Mouse (Mus musculus) urinary bladder, postnatal 25 days (tissue): ENCODE measurements around the gene Arsg.
A peak's percentile ranks its signal among the peaks of the same experiment; 100 is the strongest.

Source experiments
- DNase-seq: peaks from one replicate; pipeline ENCODE4 v3.0.0; 2022; ENCODE audit warnings: low spot score

Arsg gene

DNA sequence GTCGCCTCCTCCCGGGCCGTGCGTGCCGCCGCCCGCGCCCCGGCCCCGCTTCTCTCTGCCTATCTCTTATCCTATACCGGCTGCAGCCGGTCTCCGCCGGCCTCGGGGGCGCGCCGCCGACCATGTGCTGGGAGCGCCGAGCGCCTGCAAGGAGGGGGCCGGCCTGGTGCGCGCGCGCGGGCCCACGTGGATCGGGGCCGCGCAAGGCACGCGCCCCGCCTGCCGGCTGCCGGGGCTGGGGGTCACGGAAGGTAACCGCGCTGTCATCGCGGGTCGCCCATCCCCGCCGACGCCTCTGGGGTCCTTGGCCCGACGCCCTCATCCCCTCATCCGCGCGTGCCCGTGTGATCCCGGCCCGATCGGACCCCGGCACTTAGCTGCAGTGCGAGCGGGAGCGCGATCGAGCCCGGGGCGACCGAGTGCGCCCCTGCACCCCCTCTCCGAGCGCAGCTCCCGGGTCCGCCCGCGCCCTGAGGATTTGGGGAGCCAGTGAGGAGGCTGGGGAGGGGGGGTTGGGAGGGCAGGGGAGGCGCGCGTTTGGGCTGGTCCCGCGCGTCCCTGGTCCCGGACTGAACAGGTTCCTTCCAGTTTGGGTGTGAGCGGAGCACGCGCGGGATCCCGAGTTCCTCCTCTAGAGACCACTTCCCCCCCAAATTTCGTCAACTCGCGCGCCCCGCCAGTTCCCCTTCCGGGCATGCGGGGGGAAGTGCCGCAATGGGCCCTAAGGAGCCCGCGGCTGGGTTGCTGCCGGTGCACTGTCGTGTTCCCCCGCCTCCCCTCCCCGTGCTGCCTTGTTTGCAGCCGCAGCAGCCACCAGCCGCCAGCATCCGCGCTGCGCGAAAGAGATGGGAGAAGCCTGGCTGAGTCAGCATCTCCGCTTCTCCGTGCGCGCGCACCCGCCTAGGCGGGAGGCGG lies at the start of gene Arsg, which contains the start of gene Slc16a6:
Gene Arsg (plus strand): TSS at position 204 of the 915 bp plus-strand sequence.
Gene Slc16a6 (minus strand): TSS at position 428 of the 915 bp plus-strand sequence.
- DNase-seq, result peak; percentile 65

DNA sequence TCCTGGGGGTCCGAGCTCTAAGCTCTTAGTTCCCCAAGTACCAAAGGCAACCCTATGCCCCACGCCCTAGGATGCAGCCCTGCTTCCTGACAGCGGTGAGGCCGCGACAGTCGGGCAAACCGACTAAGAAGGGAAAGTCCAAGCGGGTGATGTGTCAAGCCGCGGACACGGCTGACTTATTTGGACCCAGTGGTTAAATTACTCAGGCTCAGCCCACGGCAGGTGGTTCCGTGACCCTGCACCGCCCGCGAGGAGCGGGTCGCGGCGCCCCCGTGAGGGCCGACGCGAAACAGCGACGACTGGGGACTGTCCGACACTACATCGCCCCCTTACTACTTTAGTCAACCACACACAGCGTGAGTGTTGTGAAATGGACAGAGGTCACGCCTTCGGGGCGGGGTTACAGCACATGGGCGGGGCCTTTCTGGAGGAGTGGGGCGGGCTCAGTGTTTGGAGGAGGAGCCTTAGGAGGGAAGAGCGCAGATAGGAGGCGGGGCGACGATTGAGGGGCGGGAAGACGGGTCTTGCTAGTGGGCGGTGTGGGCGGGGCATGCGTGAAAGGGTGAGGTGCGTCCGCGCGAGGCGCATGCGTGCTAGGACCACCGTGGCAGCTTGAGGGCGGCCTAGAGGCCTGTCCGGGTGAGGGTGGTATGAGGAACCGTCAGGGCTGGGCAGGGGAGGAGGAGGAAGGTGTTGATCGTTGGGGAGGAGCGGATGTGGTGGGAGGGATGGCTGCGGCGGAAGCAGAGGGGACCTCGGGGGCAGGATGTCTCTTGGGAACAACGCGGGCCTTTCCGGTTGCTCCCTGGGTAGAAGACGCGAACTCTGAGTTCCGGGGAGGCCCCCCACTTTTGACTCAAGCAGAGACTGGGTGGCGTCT lies 47.5 kb upstream of the Arsg start, which contains the start of gene Amz2:
Gene Amz2 (plus strand): TSS at position 555 of the 880 bp plus-strand sequence.
- peak; percentile 98 for DNase-seq

GRCm38 (mm10) chr11:109426272-109426586 lies 46.9 kb upstream of the Arsg start:
- no peak for DNase-seq

DNA sequence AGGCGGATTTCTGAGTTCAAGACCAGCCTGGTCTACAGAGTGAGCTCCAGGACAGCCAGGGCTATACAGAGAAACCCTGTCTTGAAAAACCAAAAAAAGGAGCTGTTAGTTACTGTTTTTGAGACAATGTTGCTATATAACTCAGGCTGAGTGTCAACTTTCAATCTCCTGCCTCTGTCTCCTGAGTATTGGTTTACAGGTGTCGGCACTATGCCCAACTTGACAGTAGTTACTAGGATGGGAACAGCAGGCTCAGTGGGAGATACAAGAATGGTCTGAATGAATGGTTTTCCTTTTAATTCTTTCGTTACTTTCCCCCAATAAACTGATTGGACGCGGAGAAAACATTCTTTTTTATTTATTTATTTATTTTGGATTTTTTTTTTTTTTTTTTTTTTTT lies 45.8 kb upstream of the Arsg start:
- DNase-seq, result no peak

GRCm38 (mm10) chr11:109434233-109434798 lies 38.9 kb upstream of the Arsg start:
- DNase-seq, result no peak

DNA sequence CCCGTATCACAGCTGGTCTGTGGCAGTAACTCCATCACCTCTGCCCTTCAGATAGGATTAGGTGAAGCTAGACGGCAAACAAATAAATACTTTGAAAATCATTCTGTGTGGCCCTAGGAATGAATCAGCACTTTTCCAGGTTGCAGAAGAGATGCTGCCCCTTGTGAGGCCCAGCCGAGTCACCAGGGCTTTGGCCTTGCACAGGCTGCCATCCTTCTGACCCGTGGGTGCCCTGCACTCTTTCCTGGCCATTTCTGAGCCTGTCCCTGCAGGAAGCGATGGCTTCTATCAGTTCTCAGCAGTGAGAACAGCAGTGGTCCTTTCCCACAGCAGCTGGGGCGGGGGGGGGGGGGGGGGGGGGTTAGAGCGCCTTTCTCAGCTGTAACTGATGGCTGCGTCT lies 36.3 kb upstream of the Arsg start:
- DNase-seq, result no peak

DNA sequence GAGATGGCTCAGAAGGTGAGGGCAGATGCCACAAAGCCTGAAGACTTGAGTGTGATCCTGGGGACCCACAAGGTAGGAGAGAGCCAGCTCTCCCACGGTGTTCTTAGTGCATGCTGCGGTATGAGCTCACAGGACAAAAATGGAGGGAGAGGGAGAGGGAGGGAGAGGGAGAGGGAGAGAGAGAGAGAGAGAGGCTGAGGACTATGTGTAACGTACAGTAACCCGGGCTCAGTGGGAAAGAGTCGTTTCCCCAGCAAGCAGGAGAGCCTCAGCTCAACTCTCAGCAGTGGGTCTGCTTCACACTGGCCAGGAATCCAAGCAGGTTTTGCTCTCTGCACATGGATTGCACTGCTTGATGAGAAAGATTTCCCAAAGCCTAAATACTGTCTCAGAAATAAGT lies 34.0 kb upstream of the Arsg start:
- no peak for DNase-seq

- peak; percentile 66 for DNase-seq
These were observed 33.3 kb upstream of the Arsg start for GRCm38 (mm10) chr11:109439829-109440340.

- no peak for DNase-seq
These were observed 32.5 kb upstream of the Arsg start for GRCm38 (mm10) chr11:109440641-109441040.

- DNase-seq, result no peak
These were observed 32.1 kb upstream of the Arsg start for GRCm38 (mm10) chr11:109441119-109441518.

- DNase-seq, result no peak
These were observed 30.9 kb upstream of the Arsg start for GRCm38 (mm10) chr11:109442166-109442730.

DNA sequence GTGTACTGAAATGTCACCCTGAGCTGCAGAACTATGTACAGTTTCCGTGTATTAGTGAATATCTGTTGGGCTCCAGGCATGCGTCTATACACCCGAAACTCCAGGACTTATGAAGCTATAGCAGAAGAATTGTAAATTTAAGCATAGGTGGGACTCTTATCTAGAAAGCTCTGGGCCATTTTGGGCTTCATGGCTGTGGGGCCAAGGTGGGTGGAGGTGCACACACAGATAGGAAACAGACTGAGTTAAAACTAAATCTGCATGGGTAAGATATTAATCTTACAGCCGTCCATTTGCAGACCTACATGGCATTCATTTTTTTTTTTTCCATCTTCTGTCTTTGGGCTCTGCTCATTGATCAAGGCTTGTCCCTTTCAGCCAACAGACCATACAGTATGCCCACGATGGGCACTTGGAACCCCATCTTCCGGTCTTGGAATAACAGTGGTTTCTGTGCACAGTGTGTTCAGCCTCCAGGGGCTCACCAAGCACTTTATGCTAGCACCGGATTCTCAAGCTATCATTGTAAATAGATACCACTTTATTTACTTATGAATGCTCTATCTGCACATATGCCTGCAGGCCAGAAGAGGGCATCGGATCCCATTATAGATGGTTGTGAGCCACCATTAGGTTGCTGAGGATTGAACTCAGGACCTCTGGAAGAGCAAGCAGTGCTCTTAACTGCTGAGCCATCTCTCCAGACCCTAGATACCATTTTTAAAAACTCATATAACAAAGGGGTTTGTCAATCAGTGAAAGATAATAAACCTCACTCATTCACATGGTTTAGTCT lies 29.5 kb upstream of the Arsg start:
- no peak for DNase-seq

DNA sequence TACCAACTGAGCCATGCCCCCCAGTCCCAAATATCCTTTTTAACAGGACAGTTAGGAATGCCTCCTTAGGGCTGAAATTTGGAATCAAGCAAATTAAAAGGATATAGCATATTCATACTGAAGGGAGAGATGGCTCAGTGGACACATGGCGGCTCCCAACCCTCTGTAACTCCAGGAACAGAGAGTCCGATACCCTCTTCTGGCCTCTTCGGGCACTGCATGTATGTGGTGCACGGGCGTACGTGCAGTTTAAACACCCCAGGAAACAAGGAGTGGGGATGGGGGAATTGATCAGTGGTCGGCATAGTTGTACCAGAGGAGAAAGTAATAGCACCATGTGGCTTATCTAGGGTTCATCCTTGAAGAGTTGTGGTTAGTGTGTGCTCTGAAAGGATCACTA lies 28.6 kb upstream of the Arsg start:
- no peak for DNase-seq

DNA sequence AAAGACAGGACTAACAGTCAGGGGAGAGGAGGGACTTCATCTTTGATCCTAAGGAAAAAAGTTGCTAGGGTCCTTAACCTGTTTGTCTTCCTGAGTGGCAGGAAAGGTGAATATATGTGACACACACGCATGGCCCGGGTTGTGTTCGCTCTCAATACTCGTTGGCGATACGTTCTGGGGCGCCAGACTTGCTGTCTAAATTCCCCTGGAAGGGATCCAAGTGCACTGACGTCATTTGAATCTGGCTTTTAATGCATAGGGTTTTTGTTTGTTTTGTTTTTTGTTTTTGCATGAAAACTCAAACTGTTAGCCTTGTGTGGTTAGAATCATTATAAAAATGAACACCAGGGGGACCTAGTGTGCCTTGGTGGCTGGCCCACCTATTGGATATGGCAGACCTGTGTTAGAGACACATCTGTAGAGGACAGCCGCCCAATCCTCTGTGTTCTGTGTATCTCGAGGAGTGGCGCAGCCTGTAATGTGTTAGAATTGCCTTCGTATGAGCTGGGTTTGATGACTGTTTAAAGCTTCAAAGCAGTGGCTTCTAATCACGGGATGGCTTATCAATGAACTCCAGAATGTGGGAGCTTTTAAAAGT lies 27.6 kb upstream of the Arsg start:
- DNase-seq, result no peak

DNA sequence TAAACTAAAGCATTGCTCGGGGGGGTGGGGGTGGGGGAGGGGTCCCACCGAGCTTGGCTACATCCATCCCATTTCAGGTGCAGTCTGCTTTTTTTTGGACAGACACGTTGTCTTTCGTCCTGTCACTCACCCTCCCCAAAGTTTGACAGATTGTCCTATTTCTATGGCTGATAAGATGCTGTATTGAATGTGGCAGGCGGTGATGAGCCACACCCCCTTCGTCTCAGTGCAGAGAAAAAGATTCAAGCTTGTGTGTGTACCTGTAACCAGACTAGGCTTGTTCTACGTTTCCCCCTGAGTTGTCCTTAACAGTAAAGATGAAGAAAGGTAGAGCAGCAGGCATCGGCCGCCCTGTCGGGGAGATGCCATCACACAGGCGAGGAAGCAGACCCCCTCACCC lies 22.0 kb upstream of the Arsg start:
- no peak for DNase-seq

DNA sequence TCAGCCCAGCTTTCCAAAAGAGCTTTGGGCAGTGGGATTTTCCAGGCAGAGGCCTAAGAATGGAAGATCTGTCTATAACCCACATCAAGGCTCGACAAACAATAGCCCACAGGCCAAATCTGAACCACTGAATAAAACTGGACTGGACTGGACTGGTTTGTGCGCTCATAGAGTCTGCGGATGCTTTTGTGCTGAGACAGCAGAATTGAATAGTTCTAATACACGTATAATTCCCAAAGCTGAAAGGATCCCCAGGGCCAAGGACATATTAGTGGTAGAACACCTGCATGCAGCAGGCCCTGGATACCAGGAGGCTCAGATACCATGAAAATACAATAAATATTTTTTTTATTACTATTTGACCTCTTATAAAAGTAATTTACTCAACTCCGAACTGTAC lies 16.9 kb upstream of the Arsg start:
- DNase-seq, result no peak

- no peak for DNase-seq
These were observed 15.0 kb upstream of the Arsg start for GRCm38 (mm10) chr11:109458165-109458564.

DNA sequence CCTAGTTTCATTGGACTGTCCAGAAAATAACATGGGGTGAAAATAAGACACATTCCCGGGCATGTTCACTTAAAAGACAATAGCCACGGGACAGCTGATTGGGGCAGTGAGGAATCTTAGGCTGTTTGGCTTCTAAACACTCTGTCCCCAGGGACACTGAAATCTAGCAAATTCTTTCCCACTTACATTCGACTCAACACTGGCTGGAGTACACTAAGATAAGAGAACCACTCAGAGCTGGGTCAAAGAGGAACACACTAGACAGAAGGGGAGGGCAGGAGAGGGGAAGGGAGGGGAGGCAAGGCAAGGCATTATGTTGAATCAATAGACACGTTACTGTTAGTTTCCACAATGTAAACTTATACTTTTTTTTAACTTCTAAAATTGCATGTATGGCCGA lies 12.6 kb upstream of the Arsg start:
- no peak for DNase-seq

DNA sequence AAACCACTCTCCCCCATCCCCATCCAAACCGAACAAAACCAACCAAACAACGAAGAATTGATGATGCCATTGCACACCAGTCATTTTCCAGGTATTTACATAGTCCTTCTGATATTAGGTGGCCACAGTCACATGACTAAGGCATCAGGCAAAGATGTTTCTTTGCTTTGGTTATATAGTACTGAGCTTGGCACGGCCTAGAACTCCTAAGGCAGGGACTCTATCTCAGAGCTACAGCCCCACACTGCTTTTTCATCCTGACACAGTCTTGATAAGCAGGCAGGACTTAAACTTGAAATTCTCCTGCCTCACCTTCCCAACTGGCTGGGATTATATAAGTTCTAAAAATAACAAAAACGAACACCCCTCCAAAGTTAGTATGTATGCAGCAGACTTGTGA lies 8.1 kb upstream of the Arsg start:
- DNase-seq, result no peak

DNA sequence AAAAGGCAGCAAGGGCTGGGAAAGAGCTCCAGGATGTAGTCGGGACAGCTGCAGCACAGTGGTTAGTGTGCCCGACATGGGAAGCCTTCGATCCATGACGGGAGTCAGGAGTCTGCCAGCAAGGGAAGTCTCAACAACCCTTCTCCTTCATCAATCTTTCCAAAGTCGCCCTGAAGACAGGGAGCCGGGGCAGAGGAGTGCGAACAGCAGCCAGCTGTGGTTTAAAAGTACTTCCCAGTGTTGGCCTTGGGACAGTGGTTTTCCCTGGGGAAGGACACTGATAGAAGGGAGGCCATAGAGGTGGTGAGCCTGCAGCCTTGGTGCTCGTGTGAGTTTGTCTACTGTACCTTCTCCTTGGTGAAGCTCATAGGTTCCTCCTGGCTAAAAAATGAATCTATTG lies 6.2 kb upstream of the Arsg start:
- DNase-seq, result no peak

GRCm38 (mm10) chr11:109468133-109468532 lies 5.0 kb upstream of the Arsg start:
- DNase-seq, result no peak
